Mouse (Mus musculus) limb, embryonic 12.5 days (tissue): Measurements from ENCODE around the gene Olfr18. TPM values are rescaled to one million over a fixed set of nuclear protein-coding genes. Genes with fewer than 3 reads are reported as not detected.

Source experiments
- polyA plus RNA-seq: library from polyadenylated mRNA; unstranded; fragments of >200 nt; fragmentation: Nextera tagmentation; extraction: Ambion mirVana; gene quantifications from 2 replicates; pipeline ENCODE4 v1.2.1, GENCODE M21; 2016

Olfr18 gene
- polyA plus RNA-seq, 1 experiment from 2014 or later: not detected

Other genes starting within 250 kb of the Olfr18 start
- not detected in 2 replicates for gene Olfr868, start 237.5 kb downstream of the Olfr18 start, polyA plus RNA-seq
- not detected in 2 replicates for gene Olfr869, start 207.1 kb downstream of the Olfr18 start, polyA plus RNA-seq
- not detected in 2 replicates for gene Olfr870, start 162.0 kb downstream of the Olfr18 start, polyA plus RNA-seq
- gene Olfr871, start 123.9 kb downstream of the Olfr18 start, polyA plus RNA-seq: not detected in 2 replicates
- not detected in 2 replicates for gene Olfr872, start 99.0 kb downstream of the Olfr18 start, polyA plus RNA-seq
- gene Olfr39, start 53.7 kb downstream of the Olfr18 start, polyA plus RNA-seq: not detected in 2 replicates
- gene Olfr873, start 37.6 kb downstream of the Olfr18 start, polyA plus RNA-seq: not detected in 2 replicates
- gene Zfp560, start 49.1 kb upstream of the Olfr18 start, polyA plus RNA-seq: 34.9 and 36.7 TPM in 2 replicates
- 33.9 and 35.0 TPM in 2 replicates for gene Zfp26, start 124.1 kb upstream of the Olfr18 start, polyA plus RNA-seq
- 21.4 and 22.8 TPM in 2 replicates for gene Zfp426, start 156.7 kb upstream of the Olfr18 start, polyA plus RNA-seq
- gene Zfp266, start 185.3 kb upstream of the Olfr18 start, polyA plus RNA-seq: 160 and 170 TPM in 2 replicates
- gene Zfp846, start 245.2 kb upstream of the Olfr18 start, polyA plus RNA-seq: 21.4 and 23.2 TPM in 2 replicates